Mouse (Mus musculus) C2C12 (cell line): ENCODE data around the gene Pdcd2. TPM values are rescaled to one million over a fixed set of nuclear protein-coding genes. Genes with fewer than 3 reads are reported as not detected.
A peak's percentile ranks its signal among the peaks of the same experiment; 100 is the strongest.

Experiments used
- H3K27me3 ChIP-seq: one replicate; pipeline ENCODE4 v1.6.1; 2011; ENCODE audit not compliant: control insufficient read depth, insufficient read depth, insufficient read length
- H3K36me3 ChIP-seq: one replicate; pipeline ENCODE4 v1.6.1; 2011; ENCODE audit not compliant: control insufficient read depth, insufficient read depth
- H3K4me3 ChIP-seq: one replicate; pipeline ENCODE4 v1.5.1; 2011; ENCODE audit warnings: mild to moderate bottlenecking, control low read depth; ENCODE audit not compliant: poor library complexity, insufficient read depth, severe bottlenecking
- H3K79me2 ChIP-seq: one replicate; pipeline ENCODE4 v1.6.1; 2011; ENCODE audit not compliant: control insufficient read depth, insufficient read depth
- H3K79me3 ChIP-seq: one replicate; pipeline ENCODE4 v1.6.1; 2011; ENCODE audit warnings: low read depth, control low read depth
- H3ac ChIP-seq: one replicate; pipeline ENCODE3; 2011; ENCODE audit warnings: low read depth; ENCODE audit not compliant: control insufficient read depth, insufficient read length
- CEBPB ChIP-seq: IDR thresholded peaks from one replicate; pipeline ENCODE4 v1.6.1; 2011; ENCODE audit warnings: low read depth, mild to moderate bottlenecking, control low read depth, moderate library complexity
- CTCF ChIP-seq: IDR thresholded peaks from one replicate; pipeline ENCODE4 v1.5.1; 2011; ENCODE audit not compliant: control insufficient read depth, insufficient read depth, insufficient read length
- FOSL1 ChIP-seq: IDR thresholded peaks from one replicate; pipeline ENCODE4 v1.8.0; 2011; ENCODE audit warnings: mild to moderate bottlenecking, low read length; ENCODE audit not compliant: poor library complexity, insufficient read depth, severe bottlenecking
- MAX ChIP-seq: IDR thresholded peaks from one replicate; pipeline ENCODE4 v1.6.1; 2011; ENCODE audit warnings: mild to moderate bottlenecking, control low read depth
- MYOD1 ChIP-seq: IDR thresholded peaks from one replicate; pipeline ENCODE4 v1.6.1; 2011; ENCODE audit warnings: low read depth; ENCODE audit not compliant: control insufficient read depth, insufficient read length
- MYOG ChIP-seq: IDR thresholded peaks from one replicate; pipeline ENCODE4 v1.6.1; 2011; ENCODE audit not compliant: control insufficient read depth, insufficient read length; ENCODE audit errors: extremely low read depth
- USF1 ChIP-seq: IDR thresholded peaks from one replicate; pipeline ENCODE4 v1.6.1; 2011; ENCODE audit warnings: low read depth, mild to moderate bottlenecking, control low read depth, moderate library complexity
- polyA plus RNA-seq: library from polyadenylated mRNA; unstranded; fragments of >200 nt; fragmentation: generic; extraction: Trizol; gene quantifications from one replicate; pipeline ENCODE4 v1.2.1, GENCODE M21; 2012; ENCODE audit warnings: missing spikeins

The Pdcd2 gene
- polyA plus RNA-seq, 1 experiment, result 42.5 TPM

DNA sequence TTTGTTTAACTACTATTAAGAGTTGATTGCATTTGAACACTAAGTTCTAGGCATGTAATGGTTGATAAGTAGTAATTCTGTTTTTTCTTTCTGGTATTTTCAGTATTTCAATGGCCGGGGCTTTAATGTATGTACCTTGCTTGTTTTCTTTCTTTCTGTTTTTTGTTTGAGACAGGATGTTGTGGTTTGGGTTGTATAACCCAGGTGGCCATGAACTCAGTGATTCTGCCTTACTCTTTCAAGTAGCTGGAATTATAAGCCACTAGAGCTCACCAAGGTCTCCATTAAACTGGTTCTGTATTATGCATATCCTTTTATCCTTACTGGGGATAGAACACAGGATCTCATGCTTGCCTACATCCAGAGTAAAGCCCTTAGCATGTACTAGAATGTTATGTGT, 8.3 kb downstream of the Pdcd2 start:
- Histone ChIP-seq H3ac (no peak overlapping the region), H3K4me3 (no peak overlapping the region), H3K36me3 (peaks cover 92% of the 10 kb centered on the region), H3K79me2 (peaks cover 5% of the 10 kb centered on the region), H3K27me3 (no peaks in the 10 kb centered on the region), H3K79me3 (no peaks in the 10 kb centered on the region)
- TF ChIP-seq CTCF, result no peak
- TF ChIP-seq FOSL1, result no peak
- TF ChIP-seq MAX, result no peak
- TF ChIP-seq MYOD1, result no peak
- TF ChIP-seq CEBPB, result no peak
- no peak for TF ChIP-seq USF1
- TF ChIP-seq MYOG, result no peak

DNA sequence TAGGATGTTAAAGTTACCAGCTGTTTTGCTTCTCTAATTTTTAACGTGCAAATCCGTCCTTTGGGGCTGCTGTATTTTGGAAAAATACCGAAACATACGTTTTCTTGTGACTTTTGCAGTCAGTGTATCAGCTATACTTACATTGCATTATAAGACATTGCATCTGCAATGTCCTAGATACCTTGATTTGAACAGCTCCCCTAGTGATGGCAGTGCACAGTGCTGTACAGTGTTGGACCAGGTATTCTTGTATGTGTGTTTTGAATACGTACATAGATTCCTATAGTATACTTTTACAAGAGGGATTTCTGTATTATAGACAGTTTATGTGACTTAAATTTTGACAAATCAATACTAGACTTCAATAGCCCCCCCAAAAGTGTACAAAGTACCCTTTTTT, 8.9 kb downstream of the Pdcd2 start:
- Histone ChIP-seq H3K36me3 (peaks cover 93% of the 10 kb centered on the region), H3K4me3 (no peak overlapping the region), H3ac (no peak overlapping the region), H3K79me2 (peaks cover 10% of the 10 kb centered on the region), H3K27me3 (no peaks in the 10 kb centered on the region), H3K79me3 (no peaks in the 10 kb centered on the region)
- TF ChIP-seq USF1 (no peak), MYOD1 (no peak), CEBPB (no peak)

DNA sequence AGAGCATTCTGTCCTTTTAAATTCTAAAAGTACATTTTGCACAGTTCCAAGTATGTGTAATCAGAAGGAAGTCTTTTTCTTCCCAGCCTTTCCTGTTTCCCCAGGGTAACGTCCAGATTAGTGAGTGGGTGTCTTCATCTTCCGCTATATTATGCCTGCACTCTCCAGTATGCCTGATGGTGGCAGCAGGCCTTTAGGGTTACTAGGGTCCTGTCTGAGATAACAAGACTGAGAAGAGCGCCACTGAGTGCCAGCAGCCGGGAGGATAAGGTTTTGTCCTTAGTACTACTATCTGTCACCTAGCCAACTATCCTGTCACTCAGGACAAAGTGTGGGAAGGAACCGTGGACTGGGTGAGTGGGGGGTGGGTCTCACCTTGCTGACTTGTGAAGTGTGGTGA, 9.3 kb downstream of the Pdcd2 start:
- peaks cover 93% of the 10 kb centered on the region for H3K36me3 ChIP-seq
- peaks cover 15% of the 10 kb centered on the region for H3K79me2 ChIP-seq
- no peak overlapping the region for H3K4me3 ChIP-seq
- H3K79me3 ChIP-seq, result peaks cover under 1% of the 10 kb centered on the region
- H3ac ChIP-seq, result no peak overlapping the region
- no peaks in the 10 kb centered on the region for H3K27me3 ChIP-seq
- TF ChIP-seq CTCF (no peak), USF1 (no peak)

DNA sequence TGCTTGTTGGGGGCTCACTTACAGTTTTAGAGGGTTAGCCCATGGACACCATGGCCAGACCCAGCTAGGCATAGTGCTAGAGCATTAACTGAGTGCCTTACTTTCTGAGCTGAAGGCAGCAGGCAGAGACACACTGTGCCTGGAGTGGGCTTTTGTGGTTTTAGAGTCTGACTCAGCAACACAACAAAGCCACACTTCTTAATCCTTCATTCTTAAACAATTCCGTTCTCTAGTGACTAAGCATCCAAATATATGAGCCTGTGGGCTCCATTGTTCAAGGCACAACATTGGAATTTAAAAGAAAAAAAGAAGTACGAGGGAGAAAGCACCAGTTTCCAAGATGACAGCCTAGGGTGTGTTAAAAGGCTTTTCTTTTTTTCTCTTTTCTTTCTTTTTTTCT, 16.4 kb downstream of the Pdcd2 start:
- Histone ChIP-seq H3K36me3 (peaks cover 87% of the 10 kb centered on the region), H3K4me3 (no peak overlapping the region), H3K27me3 (no peaks in the 10 kb centered on the region), H3ac (no peak overlapping the region), H3K79me2 (peaks cover 37% of the 10 kb centered on the region), H3K79me3 (peaks cover 17% of the 10 kb centered on the region)
- TF ChIP-seq FOSL1 (peak; percentile 68), MAX (peak; percentile 54), CEBPB (no peak)

DNA sequence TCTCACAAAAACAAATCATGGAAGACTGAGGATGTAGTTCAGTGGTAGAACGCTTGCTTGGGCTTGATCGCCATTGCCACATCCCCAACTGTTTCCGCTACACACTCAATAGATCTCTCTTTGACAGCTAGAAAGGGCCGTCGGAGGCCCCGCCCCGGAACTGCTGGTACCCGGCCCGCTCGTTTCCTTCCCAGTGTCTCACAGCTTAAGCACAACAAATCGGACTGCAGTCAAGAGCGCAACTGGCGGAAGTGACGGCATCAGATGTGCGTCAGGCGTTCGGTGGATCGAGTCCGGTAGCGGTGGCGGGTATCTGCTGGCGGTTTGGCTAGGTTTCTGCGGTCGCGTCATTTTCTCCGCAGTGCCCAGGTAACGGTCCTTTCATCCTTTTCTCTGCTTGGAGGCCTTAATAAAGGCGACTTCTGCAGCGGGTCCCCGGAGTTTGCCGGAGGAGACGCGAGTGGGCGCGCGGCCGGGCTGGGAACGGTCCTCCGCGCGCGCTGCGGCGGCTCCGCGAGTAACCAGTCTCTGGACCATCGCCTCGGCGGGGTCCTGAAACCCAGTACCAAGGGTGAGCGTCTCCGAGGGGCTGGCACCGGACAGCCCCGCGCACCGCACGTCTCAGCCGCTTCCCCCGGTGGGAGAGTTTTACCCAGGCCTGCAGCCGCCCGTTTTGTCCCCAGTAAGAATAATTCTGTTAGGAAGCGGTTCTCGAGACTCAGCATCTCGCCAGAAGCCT, 27.3 kb downstream of the Pdcd2 start, which contains the start of the genes Psmb1 and Tbp:
Psmb1 (minus strand) TSS at position 96 of the 739 bp plus-strand sequence.
Tbp (plus strand) TSS at position 233 of the 739 bp plus-strand sequence.
- Histone ChIP-seq H3K36me3 (peaks cover 33% of the 10 kb centered on the region), H3ac (peak within 1 kb of the TSS; percentile 94), H3K27me3 (no peaks in the 10 kb centered on the region), H3K79me3 (peaks cover 62% of the 10 kb centered on the region), H3K4me3 (peak within 1 kb of the TSS; percentile 91), H3K79me2 (peaks cover 73% of the 10 kb centered on the region)
- TF ChIP-seq FOSL1 (no peak), CEBPB (peak; percentile 31)

DNA sequence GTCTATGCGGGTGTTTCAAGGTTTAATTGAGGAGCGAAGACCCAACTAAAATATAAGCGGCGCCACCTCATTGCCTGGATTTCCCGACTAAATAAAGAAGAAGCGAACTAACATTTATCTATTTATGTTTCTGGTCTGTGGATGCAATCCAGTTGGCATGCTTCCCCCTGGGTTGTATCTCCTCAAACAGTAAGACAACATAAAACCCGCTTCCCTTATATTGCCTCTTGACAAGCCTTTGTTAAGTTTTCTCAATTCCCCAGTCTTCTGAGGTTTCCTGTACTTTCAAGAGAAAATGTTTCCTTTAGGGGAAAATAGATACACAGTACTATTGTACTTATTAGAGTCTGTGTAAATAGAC, 28.4 kb downstream of the Pdcd2 start:
- Histone ChIP-seq H3K27me3 (no peaks in the 10 kb centered on the region), H3K4me3 (peak overlapping the region; percentile 91), H3ac (peak overlapping the region; percentile 36), H3K79me3 (peaks cover 73% of the 10 kb centered on the region), H3K79me2 (peaks cover 84% of the 10 kb centered on the region), H3K36me3 (peaks cover 33% of the 10 kb centered on the region)
- TF ChIP-seq MYOD1, result no peak
- no peak for TF ChIP-seq MYOG
- no peak for TF ChIP-seq USF1
- no peak for TF ChIP-seq CEBPB
- TF ChIP-seq MAX, result no peak
- TF ChIP-seq CTCF, result no peak
- TF ChIP-seq FOSL1, result no peak
